Mouse (Mus musculus) intestine, embryonic 16.5 days (tissue): Measurements from ENCODE around the gene Sik2. TPM values are rescaled to one million over a fixed set of nuclear protein-coding genes. Genes with fewer than 3 reads are reported as not detected.

Experiments
- ATAC-seq: fragments of 200-750 bp; cut with Nextera tagmentation; 2 replicates; pipeline ENCODE4 v1.8.0; 2017; ENCODE audit warnings: moderate TSS enrichment, moderate library complexity
- H3K27ac ChIP-seq: fragments of 300-500 bp; sonication (generic); 2 replicates; pipeline ENCODE4 v1.5.1; 2014; ENCODE audit warnings: mild to moderate bottlenecking, low read length
- H3K27me3 ChIP-seq: fragments of 300-500 bp; sonication (generic); replicated peaks from 2 replicates; pipeline ENCODE4 v1.6.1; 2014; ENCODE audit warnings: low read length, control low read depth, mixed read lengths; ENCODE audit not compliant: control insufficient read depth, insufficient read depth
- H3K36me3 ChIP-seq: fragments of 300-500 bp; sonication (generic); 2 replicates; pipeline ENCODE4 v1.6.1; 2014; ENCODE audit warnings: low read length, control low read depth; ENCODE audit not compliant: control insufficient read depth, insufficient read depth
- H3K4me1 ChIP-seq: fragments of 300-500 bp; sonication (generic); 2 replicates; pipeline ENCODE4 v1.6.1; 2014; ENCODE audit warnings: low read length, control low read depth, mixed read lengths; ENCODE audit not compliant: control insufficient read depth, insufficient read depth
- H3K4me2 ChIP-seq: fragments of 300-500 bp; sonication (generic); 2 replicates; pipeline ENCODE4 v1.6.1; 2014; ENCODE audit warnings: low read depth, low read length, control low read depth
- H3K4me3 ChIP-seq: fragments of 300-500 bp; sonication (generic); 2 replicates; pipeline ENCODE4 v1.5.1; 2014; ENCODE audit warnings: mild to moderate bottlenecking, low read length
- H3K9ac ChIP-seq: fragments of 300-500 bp; sonication (generic); 2 replicates; pipeline ENCODE4 v1.6.1; 2014; ENCODE audit warnings: low read depth, low read length
- H3K9me3 ChIP-seq: fragments of 300-500 bp; sonication (generic); 2 replicates; pipeline ENCODE4 v1.6.1; 2016; ENCODE audit warnings: low read length, control low read depth; ENCODE audit not compliant: control insufficient read depth
- WGBS: fragments of 180-500 bp; shearing (Covaris S2); extraction: QIAGEN DNeasy Blood & Tissue Kit; methylation state at CpG from one replicate; pipeline ENCODE4 v1.1.7; 2014; 5-methylcytosine and 5-hydroxymethylcytosine counted together
- polyA plus RNA-seq: library from polyadenylated mRNA; unstranded; fragments of >200 nt; fragmentation: Nextera tagmentation; extraction: Ambion mirVana; gene quantifications from 2 replicates; pipeline ENCODE4 v1.2.1, GENCODE M21; 2015

The Sik2 gene
- polyA plus RNA-seq, 1 experiment from 2014 or later, result 12.7 TPM

DNA sequence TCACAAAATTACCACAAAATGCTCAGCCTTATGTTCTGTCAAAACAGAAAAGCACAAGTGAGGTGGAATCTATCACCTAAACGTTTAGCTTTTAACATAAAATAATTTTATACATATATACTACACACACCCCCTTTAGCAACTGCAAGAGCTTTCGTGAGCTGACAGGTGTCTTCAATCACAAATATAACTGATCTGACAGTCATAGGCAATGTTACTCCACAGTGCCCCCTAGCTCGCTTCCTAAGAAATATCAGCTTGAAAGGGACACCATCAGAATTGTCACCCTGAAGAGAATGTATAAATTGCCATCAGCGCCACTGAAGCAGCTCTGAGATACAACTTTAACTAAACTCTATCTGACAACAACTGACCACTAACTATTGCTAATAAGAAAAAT lies 2.0 kb downstream of the Sik2 start:
- Histone ChIP-seq H3K4me2 (no peak overlapping the region), H3K4me3 (no peak overlapping the region), H3K36me3 (no peaks in the 10 kb centered on the region), H3K9me3 (no peaks in the 10 kb centered on the region), H3K4me1 (peaks cover 10% of the 10 kb centered on the region), H3K27me3 (no peaks in the 10 kb centered on the region), H3K27ac (no peak overlapping the region), H3K9ac (no peak overlapping the region)
- WGBS, result 4% methylated on average over 4 of the region's 4 CpGs
- no peak for ATAC-seq

DNA sequence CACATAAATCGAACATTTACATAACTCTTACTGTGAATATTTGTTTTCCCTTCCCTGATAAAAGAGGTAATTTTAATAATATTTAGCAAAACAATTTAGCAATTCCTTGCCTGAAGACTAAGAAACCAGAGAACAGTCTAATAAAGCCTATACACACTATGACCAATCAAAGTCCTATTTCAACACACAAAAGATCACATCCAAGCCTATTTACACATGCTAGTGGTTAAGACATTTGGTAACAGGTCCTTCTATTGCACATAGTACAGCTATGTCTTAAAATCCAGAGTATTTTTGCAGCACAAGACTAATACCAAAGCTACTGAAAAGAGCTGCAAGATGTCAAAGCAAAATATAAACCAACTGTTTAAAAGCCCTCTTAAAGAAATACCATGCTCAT lies 4.8 kb downstream of the Sik2 start:
- H3K36me3 ChIP-seq, result no peaks in the 10 kb centered on the region
- H3K9ac ChIP-seq, result no peak overlapping the region
- H3K9me3 ChIP-seq, result no peaks in the 10 kb centered on the region
- H3K27me3 ChIP-seq, result no peaks in the 10 kb centered on the region
- peaks cover 5% of the 10 kb centered on the region for H3K4me1 ChIP-seq
- WGBS, result 91% methylated on average over 1 of the region's 1 CpGs
- no peak overlapping the region for H3K4me2 ChIP-seq
- no peak overlapping the region for H3K4me3 ChIP-seq
- no peak overlapping the region for H3K27ac ChIP-seq
- no peak for ATAC-seq

DNA sequence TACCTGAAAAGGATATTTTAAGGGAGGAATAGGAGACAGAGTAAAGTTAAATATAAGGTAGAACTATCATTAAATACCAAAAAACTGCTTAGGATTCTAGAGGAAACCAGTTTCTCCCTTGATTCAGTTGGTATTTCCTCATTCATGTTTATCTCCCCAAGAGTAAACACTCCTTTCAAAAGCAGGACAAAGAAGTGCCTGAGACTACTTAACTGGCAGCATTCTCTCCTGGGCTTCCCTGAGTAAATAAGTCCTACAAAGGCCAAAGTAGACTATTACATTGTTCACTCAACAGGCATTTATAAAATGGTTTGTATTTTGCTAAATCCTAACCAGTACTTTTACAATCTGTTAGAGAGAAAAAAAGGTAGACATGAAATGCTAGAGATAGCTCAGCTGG lies 22.2 kb downstream of the Sik2 start:
- Histone ChIP-seq H3K4me1 (no peaks in the 10 kb centered on the region), H3K36me3 (no peaks in the 10 kb centered on the region), H3K4me2 (no peak overlapping the region), H3K27ac (no peak overlapping the region), H3K4me3 (no peak overlapping the region), H3K9me3 (no peaks in the 10 kb centered on the region), H3K27me3 (no peaks in the 10 kb centered on the region), H3K9ac (no peak overlapping the region)
- no peak for ATAC-seq

DNA sequence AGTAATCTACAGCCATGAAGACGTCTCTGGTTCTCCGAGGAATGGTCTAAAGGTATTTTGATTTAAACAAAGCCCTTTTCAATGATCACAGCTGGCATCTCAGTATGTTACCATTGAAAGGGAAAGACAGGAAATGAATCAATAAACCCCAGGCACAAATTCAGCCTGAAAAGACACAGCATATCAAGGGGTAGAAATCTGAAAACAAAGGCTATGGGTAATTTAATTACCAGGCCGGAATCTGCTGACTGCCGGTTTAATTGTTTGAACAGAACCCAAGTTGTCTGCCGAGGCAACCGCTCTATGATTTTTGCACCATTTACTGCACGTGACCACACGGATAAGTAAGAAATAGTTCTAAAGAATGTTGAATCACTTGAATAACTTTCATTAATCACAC lies 22.8 kb downstream of the Sik2 start:
- Histone ChIP-seq H3K27me3 (no peaks in the 10 kb centered on the region), H3K27ac (no peak overlapping the region), H3K4me1 (no peaks in the 10 kb centered on the region), H3K36me3 (no peaks in the 10 kb centered on the region), H3K4me3 (no peak overlapping the region), H3K9ac (no peak overlapping the region), H3K4me2 (no peak overlapping the region), H3K9me3 (no peaks in the 10 kb centered on the region)
- no peak for ATAC-seq
- 46% methylated on average over 8 of the region's 8 CpGs for WGBS

DNA sequence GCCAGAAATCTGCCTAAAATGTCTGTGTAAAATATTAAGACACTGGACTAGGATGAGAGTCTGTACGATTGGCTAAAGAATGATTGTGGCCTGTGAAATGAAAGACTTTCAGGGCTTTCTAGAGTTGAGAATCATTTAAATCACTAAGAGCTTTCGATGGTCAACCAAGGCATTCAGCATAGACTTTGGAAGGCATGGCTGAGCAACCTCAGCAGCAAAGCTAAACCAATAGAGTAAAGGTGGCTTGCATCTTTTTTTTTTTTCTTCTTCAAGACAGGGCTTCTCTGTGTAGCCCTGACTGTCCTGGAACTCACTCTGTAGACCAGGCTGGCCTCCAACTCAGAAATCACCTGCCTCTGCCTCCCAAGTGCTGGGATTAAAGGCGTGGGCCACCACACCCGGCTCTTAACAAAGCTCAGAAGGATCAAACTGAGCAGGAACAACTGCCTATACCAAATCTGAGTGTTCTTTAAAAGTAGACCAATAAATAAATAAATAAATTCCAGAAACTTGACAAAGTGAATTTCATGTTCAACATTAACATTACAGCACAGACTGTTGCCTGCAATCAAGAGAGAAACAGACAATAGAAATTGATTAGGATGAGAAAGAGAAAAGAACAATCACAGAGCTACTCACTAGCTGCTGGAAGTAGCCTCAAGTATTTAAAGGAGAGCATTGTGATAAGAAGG lies 27.2 kb downstream of the Sik2 start:
- H3K27ac ChIP-seq, result no peak overlapping the region
- WGBS, result 88% methylated on average over 4 of the region's 4 CpGs
- no peak overlapping the region for H3K4me3 ChIP-seq
- ATAC-seq, result no peak
- H3K9ac ChIP-seq, result no peak overlapping the region
- H3K27me3 ChIP-seq, result no peaks in the 10 kb centered on the region
- H3K9me3 ChIP-seq, result no peaks in the 10 kb centered on the region
- H3K4me1 ChIP-seq, result no peaks in the 10 kb centered on the region
- H3K4me2 ChIP-seq, result no peak overlapping the region
- H3K36me3 ChIP-seq, result no peaks in the 10 kb centered on the region

DNA sequence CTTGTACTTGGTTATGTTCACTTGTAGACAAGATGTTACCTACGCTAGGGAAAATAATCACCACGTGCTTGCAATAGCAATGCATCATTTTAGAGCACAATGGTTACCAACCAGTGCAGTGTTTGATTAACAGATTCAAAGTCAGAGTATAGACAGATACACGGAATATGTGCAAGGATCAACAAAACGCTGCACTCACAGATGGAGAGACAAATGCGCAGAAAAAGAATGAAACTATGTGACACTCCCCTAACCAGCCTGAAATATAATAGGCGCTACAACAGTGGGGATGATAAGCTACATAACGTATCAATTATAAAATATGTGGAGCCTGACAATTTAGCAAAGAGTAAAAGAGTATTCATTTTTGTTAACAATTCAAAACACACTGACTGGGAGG lies 34.2 kb downstream of the Sik2 start:
- no peak for ATAC-seq
- H3K27me3 ChIP-seq, result no peaks in the 10 kb centered on the region
- no peak overlapping the region for H3K4me2 ChIP-seq
- H3K9ac ChIP-seq, result no peak overlapping the region
- H3K4me3 ChIP-seq, result no peak overlapping the region
- H3K27ac ChIP-seq, result no peak overlapping the region
- 91% methylated on average over 7 of the region's 7 CpGs for WGBS
- H3K9me3 ChIP-seq, result no peaks in the 10 kb centered on the region
- H3K36me3 ChIP-seq, result no peaks in the 10 kb centered on the region
- no peaks in the 10 kb centered on the region; the same call in 1 of the 2 replicates for H3K4me1 ChIP-seq

DNA sequence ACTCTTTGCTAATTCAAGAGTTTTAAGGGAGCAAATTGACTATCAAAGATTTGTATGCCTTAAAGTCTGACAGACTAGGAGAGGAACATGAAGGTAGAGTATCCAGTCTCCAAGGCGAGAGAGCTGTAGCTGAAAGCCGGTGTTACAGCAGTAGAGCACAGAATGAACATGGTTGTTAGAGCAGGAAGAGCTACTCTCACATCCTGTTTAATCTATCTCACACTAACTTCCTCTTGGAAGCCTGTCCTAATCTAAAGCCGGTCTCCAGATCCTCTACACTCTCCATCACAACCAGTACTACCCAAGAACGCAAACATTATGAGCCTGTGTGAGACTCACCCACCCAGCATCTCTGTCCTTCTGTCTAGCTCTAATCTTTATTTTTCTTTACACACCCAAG lies 38.5 kb downstream of the Sik2 start:
- no peak overlapping the region for H3K9ac ChIP-seq
- H3K27ac ChIP-seq, result no peak overlapping the region
- no peaks in the 10 kb centered on the region; the same call in 1 of the 2 replicates for H3K4me1 ChIP-seq
- H3K4me2 ChIP-seq, result no peak overlapping the region
- 78% methylated on average over 4 of the region's 4 CpGs for WGBS
- no peaks in the 10 kb centered on the region for H3K36me3 ChIP-seq
- no peaks in the 10 kb centered on the region for H3K9me3 ChIP-seq
- H3K4me3 ChIP-seq, result no peak overlapping the region
- H3K27me3 ChIP-seq, result no peaks in the 10 kb centered on the region
- ATAC-seq, result no peak

DNA sequence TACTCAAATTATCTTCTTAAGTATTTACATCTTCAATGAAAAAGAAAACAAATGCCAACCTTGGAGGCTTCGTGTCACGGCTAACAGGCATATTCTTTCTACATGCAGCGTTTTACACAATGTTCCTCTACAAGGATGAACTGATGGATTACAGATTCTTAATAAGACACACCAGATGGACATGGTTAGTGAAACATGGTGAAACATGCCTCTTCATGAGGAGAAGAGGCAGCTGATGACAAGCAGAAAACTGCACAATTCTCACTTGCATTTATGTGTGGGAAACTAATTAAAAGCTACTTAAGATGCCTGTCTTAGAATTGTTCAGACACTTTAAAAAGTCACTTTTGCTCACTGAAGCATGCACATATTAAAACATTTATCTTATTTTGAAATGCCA lies 39.6 kb downstream of the Sik2 start:
- H3K4me1 ChIP-seq, result no peaks in the 10 kb centered on the region; the same call in 1 of the 2 replicates
- no peaks in the 10 kb centered on the region for H3K9me3 ChIP-seq
- H3K4me3 ChIP-seq, result no peak overlapping the region
- H3K27me3 ChIP-seq, result no peaks in the 10 kb centered on the region
- H3K4me2 ChIP-seq, result no peak overlapping the region
- H3K27ac ChIP-seq, result no peak overlapping the region
- no peaks in the 10 kb centered on the region for H3K36me3 ChIP-seq
- ATAC-seq, result no peak
- 92% methylated on average over 3 of the region's 3 CpGs for WGBS
- no peak overlapping the region for H3K9ac ChIP-seq

DNA sequence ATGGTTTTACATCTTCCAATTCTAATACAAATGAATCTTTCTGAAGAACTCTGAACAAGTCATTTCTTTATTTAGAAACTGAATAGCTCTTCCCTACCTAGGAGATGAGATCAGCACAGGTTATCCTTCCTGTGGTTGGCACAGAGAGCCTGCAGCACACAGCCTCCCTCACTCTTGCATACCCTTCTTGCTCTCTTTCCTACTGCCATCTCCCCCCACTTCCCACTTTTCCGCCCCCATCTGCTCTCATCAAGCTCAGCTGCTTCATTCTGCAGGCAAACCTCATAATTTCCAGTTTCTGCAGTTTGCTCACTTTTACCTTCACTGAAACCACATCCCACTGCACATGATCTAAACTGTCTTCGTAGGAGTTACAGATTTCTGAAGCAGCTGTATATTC lies 42.6 kb downstream of the Sik2 start:
- H3K4me1 ChIP-seq, result no peaks in the 10 kb centered on the region; the same call in 1 of the 2 replicates
- no peak overlapping the region for H3K9ac ChIP-seq
- H3K4me3 ChIP-seq, result no peak overlapping the region
- no peak for ATAC-seq
- no peaks in the 10 kb centered on the region for H3K27me3 ChIP-seq
- H3K4me2 ChIP-seq, result no peak overlapping the region
- WGBS, result 75% methylated on average over 2 of the region's 2 CpGs
- no peaks in the 10 kb centered on the region for H3K9me3 ChIP-seq
- no peaks in the 10 kb centered on the region for H3K36me3 ChIP-seq
- H3K27ac ChIP-seq, result no peak overlapping the region

DNA sequence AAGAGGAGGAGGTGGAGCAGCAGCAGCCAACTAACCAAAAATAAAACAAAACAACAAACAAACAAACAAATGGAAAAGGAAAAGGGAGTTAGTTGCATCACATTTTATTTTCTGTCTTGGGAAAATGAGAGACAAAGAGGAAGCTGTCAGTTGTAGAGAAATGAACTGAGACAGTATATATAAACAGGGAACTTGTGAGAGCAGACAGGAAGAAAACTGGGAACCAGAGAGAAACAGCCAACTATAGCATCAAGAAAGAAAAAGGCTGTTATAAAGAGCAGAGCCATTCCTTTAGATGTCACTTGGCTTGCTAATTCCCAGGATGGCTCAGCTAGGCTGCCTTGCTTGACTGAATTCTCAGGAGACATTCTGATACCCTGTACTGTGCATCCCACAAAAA lies 43.5 kb downstream of the Sik2 start:
- no peaks in the 10 kb centered on the region for H3K36me3 ChIP-seq
- no peak overlapping the region for H3K9ac ChIP-seq
- H3K4me1 ChIP-seq, result no peaks in the 10 kb centered on the region; the same call in 1 of the 2 replicates
- no peaks in the 10 kb centered on the region for H3K9me3 ChIP-seq
- H3K4me3 ChIP-seq, result no peak overlapping the region
- H3K27ac ChIP-seq, result no peak overlapping the region
- ATAC-seq, result no peak
- no peak overlapping the region for H3K4me2 ChIP-seq
- no peaks in the 10 kb centered on the region for H3K27me3 ChIP-seq
